Mouse (Mus musculus): ENCODE results near the gene Tspan7. TPM values are rescaled to one million over a fixed set of nuclear protein-coding genes. Genes with fewer than 3 reads are reported as not detected.

Tspan7 gene
- 680 and 711 TPM in 2 replicates for polyA plus RNA-seq (2015; fragmentation: Nextera tagmentation; extraction: Ambion mirVana)

DNA sequence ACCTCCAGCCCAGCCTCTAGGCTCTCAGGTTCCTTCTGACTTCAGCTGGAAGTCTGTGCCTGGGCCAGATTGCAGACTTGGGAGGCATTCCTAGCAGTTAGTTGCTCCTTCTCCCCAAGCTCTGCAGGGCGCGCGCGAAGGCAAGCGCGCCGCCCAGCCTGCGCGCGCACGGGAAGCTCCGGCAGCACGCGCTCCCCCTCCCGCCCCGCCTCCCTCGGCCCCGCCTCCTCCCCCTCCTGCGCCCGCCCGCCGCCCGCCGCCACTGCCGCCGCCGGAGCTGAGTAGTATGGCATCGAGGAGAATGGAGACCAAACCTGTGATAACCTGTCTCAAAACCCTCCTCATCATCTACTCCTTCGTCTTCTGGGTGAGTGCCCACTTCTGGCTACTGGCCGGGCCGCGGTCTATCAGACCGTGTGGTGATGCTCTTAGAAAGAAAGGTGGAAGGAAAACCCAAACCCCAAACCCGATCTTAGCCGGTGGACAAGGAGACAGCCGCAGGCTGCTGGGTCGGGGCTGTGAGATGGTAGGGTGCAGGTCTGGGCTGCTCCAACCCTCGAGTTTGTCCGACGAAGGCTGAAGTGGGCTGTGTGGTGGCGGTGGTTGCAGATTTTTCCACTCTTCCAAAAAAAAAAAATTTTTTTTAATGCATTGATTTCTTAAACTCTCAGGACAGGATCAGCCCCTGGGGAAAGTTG lies at the start of gene Tspan7:
Gene Tspan7 (plus strand): TSS at position 287 of the 698 bp plus-strand sequence.

Other genes with a start within 250 kb of the Tspan7 start
- not detected in 2 replicates for gene Otc, start 232.9 kb upstream of the Tspan7 start, polyA plus RNA-seq (2015; fragmentation: Nextera tagmentation; extraction: Ambion mirVana)
- gene Mid1ip1, start 229.9 kb downstream of the Tspan7 start, polyA plus RNA-seq (2015; fragmentation: Nextera tagmentation; extraction: Ambion mirVana): 137 and 145 TPM in 2 replicates